In genomic region chr7:46296330-46296729, GRCm38 (mm10) we compare ENCODE assay signal across 29 mouse cellular contexts. TPM values are rescaled to one million over a fixed set of nuclear protein-coding genes. Genes with fewer than 3 reads are reported as not detected.
DNase-seq lines count a peak whose midpoint lies in the region; ATAC-seq and TF ChIP-seq lines count a peak whose summit lies in the region.
"Had no signal": no experiment of that assay in that cellular context is flagged by ENCODE, and none has a peak within 500 bp of the region (broad histone marks: within the 10 kb centered on the region; RNA-seq: fewer than 3 reads in every experiment).

No protein-coding gene starts in this region.

- peak; percentile 34 for DNase-seq in left cerebral cortex, postnatal 4 days
- no peak for DNase-seq in left cerebral cortex, adult 2 months (ENCODE audit: extremely low spot score in 1 of 2, low spot score in 2 of 2)
- DNase-seq in embryo, embryonic 10.5 days (ENCODE audit: low spot score): peak; percentile 12
- DNase-seq in embryonic facial prominence, embryonic 10.5 days (ENCODE audit: low spot score): peak; percentile 15
- no peak for DNase-seq in ovary, adult 18-20 months (ENCODE audit: low spot score)
- no peak for DNase-seq in urinary bladder, postnatal 36 days (ENCODE audit: low spot score in 2 of 2)
- no peak for DNase-seq in frontal cortex, postnatal 25 days (ENCODE audit: low spot score in 2 of 2)
- DNase-seq: adrenal gland, adult 8-10 months; cerebellum, adult 18-20 months; cerebellum, postnatal 25 days; gastrocnemius, adult 2 months; kidney, adult 9 months; kidney, postnatal 14 days; liver, embryonic 13.5 days; lung, adult 2 months; lung, postnatal 14 days had no signal

- TF ChIP-seq CTCF in left cerebral cortex, adult 2 months (IDR thresholded peaks at IDR 0.05): no peak

- H3K9me3 ChIP-seq in embryonic facial prominence, embryonic 10.5 days: no peaks in the 10 kb centered on the region
- H3K9me3 ChIP-seq in hindbrain, embryonic 13.5 days: no peaks in the 10 kb centered on the region
- H3K9me3 ChIP-seq: embryonic facial prominence, embryonic 13.5 days; heart, embryonic 10.5 days; intestine, embryonic 15.5 days; liver, embryonic 13.5 days; midbrain, embryonic 12.5 days had no signal

- WGBS in embryonic facial prominence, embryonic 10.5 days: 29% methylated on average over 6 of the region's 6 CpGs
- WGBS in hindbrain, embryonic 13.5 days: 19% methylated on average over 6 of the region's 6 CpGs

- H3K36me3 ChIP-seq in embryonic facial prominence, embryonic 10.5 days (replicated peaks): no peaks in the 10 kb centered on the region
- no peaks in the 10 kb centered on the region for H3K36me3 ChIP-seq in hindbrain, embryonic 13.5 days
- H3K36me3 ChIP-seq: embryonic facial prominence, embryonic 13.5 days; heart, embryonic 10.5 days; intestine, embryonic 15.5 days; liver, embryonic 13.5 days; midbrain, embryonic 12.5 days had no signal

- H3K27ac ChIP-seq in left cerebral cortex, adult 2 months: no peak overlapping the region
- H3K27ac ChIP-seq in embryonic facial prominence, embryonic 10.5 days (replicated peaks): 0 out of 2 replicates have a peak overlapping the region, but pooled peaks have one; percentile 24
- no peak overlapping the region for H3K27ac ChIP-seq in hindbrain, embryonic 13.5 days
- H3K27ac ChIP-seq: embryonic facial prominence, embryonic 13.5 days; gastrocnemius, adult 2 months; heart, embryonic 10.5 days; intestine, embryonic 15.5 days; layer of hippocampus, adult 2 months; liver, embryonic 13.5 days; midbrain, embryonic 12.5 days had no signal

- intact Hi-C loops in left cerebral cortex, postnatal 4 days (cut with DNase I): no loop called here
- intact Hi-C loops in left cerebral cortex, adult 2 months (cut with DNase I): no loop called here

- H3K9ac ChIP-seq in hindbrain, embryonic 13.5 days: no peak overlapping the region
- H3K9ac ChIP-seq: embryonic facial prominence, embryonic 13.5 days; intestine, embryonic 15.5 days; liver, embryonic 13.5 days; midbrain, embryonic 12.5 days had no signal

- no peak overlapping the region for H3K4me2 ChIP-seq in hindbrain, embryonic 13.5 days
- H3K4me2 ChIP-seq: embryonic facial prominence, embryonic 13.5 days; intestine, embryonic 15.5 days; liver, embryonic 13.5 days; midbrain, embryonic 12.5 days had no signal

- peaks cover 15% of the 10 kb centered on the region for H3K4me1 ChIP-seq in embryonic facial prominence, embryonic 10.5 days
- peaks cover 7% of the 10 kb centered on the region for H3K4me1 ChIP-seq in hindbrain, embryonic 13.5 days (replicated peaks)
- H3K4me1 ChIP-seq: embryonic facial prominence, embryonic 13.5 days; intestine, embryonic 15.5 days; liver, embryonic 13.5 days had no signal

- no peak overlapping the region for H3K4me3 ChIP-seq in left cerebral cortex, adult 2 months
- no peak overlapping the region for H3K4me3 ChIP-seq in embryonic facial prominence, embryonic 10.5 days
- no peak overlapping the region for H3K4me3 ChIP-seq in hindbrain, embryonic 13.5 days
- H3K4me3 ChIP-seq: embryonic facial prominence, embryonic 13.5 days; gastrocnemius, adult 2 months; heart, embryonic 10.5 days; intestine, embryonic 15.5 days; layer of hippocampus, adult 2 months; liver, embryonic 13.5 days; midbrain, embryonic 12.5 days had no signal

- H3K27me3 ChIP-seq in embryonic facial prominence, embryonic 10.5 days (replicated peaks; ENCODE audit: low read depth, poor library complexity, severe bottlenecking): peaks cover 50% of the 10 kb centered on the region
- H3K27me3 ChIP-seq in hindbrain, embryonic 13.5 days: peaks cover 14% of the 10 kb centered on the region
- H3K27me3 ChIP-seq: embryonic facial prominence, embryonic 13.5 days; intestine, embryonic 15.5 days; liver, embryonic 13.5 days had no signal

- peak; percentile 63; the same call in 1 of the 2 replicates for ATAC-seq in hindbrain, embryonic 13.5 days (ENCODE audit: low FRiP score)
- ATAC-seq: intestine, embryonic 15.5 days had no signal

RNA-seq across cellular contexts. Expression of gene Otog, which starts 55.5 kb away (rescaled TPM):
- under 1 TPM; 0.08 to 0.26 TPM for total RNA-seq in left cerebral cortex, postnatal 4 days (2021)
- total RNA-seq in left cerebral cortex, adult 2 months (2021): under 1 TPM; 0.07 to 0.19 TPM
- 0.14 and 0.38 TPM in 2 replicates for polyA plus RNA-seq in embryonic facial prominence, embryonic 10.5 days (2016; fragmentation: Nextera tagmentation; extraction: Ambion mirVana)
- 0.19 and 0.34 TPM in 2 replicates for polyA plus RNA-seq in hindbrain, embryonic 13.5 days (2015; fragmentation: Nextera tagmentation; extraction: Ambion mirVana)
- total RNA-seq: hematopoietic stem cell, adult 5-6 weeks; megakaryocyte progenitor cell, adult 5-6 weeks; MEL had no signal
- polyA plus RNA-seq: heart, embryonic 10.5 days; heart, embryonic 16.5 days; liver, embryonic 13.5 days; lung, adult 2 months; neural tube, embryonic 14.5 days had no signal

RNA-seq across cellular contexts. Expression of gene Ush1c, which starts 58.0 kb away (rescaled TPM):
- total RNA-seq in left cerebral cortex, postnatal 4 days (2021): under 1 TPM; 0.40 to 0.54 TPM
- total RNA-seq in left cerebral cortex, adult 2 months (2021): under 1 TPM in 1 of 2 experiments, not detected in 1; 0.14 TPM
- polyA plus RNA-seq in embryonic facial prominence, embryonic 10.5 days (2016; fragmentation: Nextera tagmentation; extraction: Ambion mirVana): 4.4 and 5.0 TPM in 2 replicates
- 1.7 and 2.4 TPM in 2 replicates for polyA plus RNA-seq in hindbrain, embryonic 13.5 days (2015; fragmentation: Nextera tagmentation; extraction: Ambion mirVana)
- total RNA-seq: hematopoietic stem cell, adult 5-6 weeks; left cerebral cortex, postnatal 25 days; megakaryocyte progenitor cell, adult 5-6 weeks; MEL had no signal
- polyA plus RNA-seq: C2C12; liver, embryonic 13.5 days; lung, adult 2 months had no signal

Comparison
In these comparisons a context has a peak if more than half of its experiments do, and no peak if none do; other contexts are left out.
1. DNase-seq: peak in left cerebral cortex, postnatal 4 days (single experiment), embryo, embryonic 10.5 days (single experiment) and embryonic facial prominence, embryonic 10.5 days (single experiment); none in left cerebral cortex, adult 2 months (0 of 2), ovary, adult 18-20 months (single experiment), urinary bladder, postnatal 36 days (0 of 2) and frontal cortex, postnatal 25 days (0 of 2).